Mouse (Mus musculus) cerebellum, adult 2 months (tissue): ENCODE measurements around the gene Tfap2e.

Source experiments
- CTCF ChIP-seq: fragments of 200-500 bp; IDR thresholded peaks from 2 replicates; pipeline ENCODE4 v1.5.1; 2011; ENCODE audit warnings: low read depth, mild to moderate bottlenecking, control low read depth, low read length, moderate library complexity, borderline replicate concordance; ENCODE audit not compliant: insufficient read depth
- POLR2A ChIP-seq: fragments of 200-500 bp; IDR thresholded peaks from 2 replicates; pipeline ENCODE4 v1.6.1; 2011; ENCODE audit warnings: low read length, control low read depth, borderline replicate concordance; ENCODE audit not compliant: insufficient read depth

GRCm38 (mm10) chr4:126693021-126693420 is 43.0 kb downstream of the Tfap2e start:
- TF ChIP-seq CTCF (no peak), POLR2A (no peak)
